Mouse (Mus musculus): ENCODE data around the gene Map4k4.

Map4k4 gene

DNA sequence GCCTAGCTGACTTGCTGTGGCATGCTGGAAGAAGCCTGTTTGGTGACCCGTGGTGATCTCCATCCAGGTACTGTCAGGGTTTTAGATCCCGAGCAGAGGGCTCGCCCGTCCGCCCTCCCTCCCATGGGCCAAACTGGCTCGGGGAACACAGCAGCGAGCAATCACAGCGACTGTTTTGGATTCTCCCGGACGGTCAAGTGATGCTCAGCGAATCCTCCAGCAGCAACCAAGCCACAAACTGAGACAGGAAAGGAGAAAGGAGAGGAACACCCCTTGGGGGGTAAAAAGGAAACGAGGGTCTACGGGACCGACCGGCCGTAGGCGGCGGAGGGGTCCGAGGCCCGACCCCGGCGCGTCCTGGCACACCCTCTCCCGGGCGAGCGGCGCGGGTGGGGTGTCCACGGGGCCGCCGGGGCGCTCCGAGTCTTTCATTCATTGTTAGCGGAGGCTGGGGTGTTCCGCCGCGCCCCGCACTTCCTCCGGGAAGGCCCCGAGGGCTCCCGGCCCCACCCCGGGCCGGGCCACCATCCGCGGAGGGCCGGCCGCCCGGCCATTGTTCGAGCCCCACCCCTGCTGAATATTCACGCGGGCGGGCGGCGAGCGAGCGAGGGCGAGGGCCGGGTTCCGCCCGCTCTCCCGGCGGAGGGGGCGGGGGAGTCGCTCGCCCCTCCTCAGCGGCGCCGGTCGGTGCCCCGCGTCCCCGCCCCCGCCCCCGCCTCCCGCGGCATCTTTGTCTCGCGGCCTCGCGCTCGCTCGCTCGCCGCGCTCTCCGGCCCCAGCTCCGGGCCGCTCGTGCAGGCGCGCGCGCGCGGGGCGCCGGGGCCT lies at the start of gene Map4k4:
Gene Map4k4 (plus strand): TSS at position 733 of the 825 bp plus-strand sequence.
- WGBS, result 2% methylated on average over 89 of the region's 97 CpGs

DNA sequence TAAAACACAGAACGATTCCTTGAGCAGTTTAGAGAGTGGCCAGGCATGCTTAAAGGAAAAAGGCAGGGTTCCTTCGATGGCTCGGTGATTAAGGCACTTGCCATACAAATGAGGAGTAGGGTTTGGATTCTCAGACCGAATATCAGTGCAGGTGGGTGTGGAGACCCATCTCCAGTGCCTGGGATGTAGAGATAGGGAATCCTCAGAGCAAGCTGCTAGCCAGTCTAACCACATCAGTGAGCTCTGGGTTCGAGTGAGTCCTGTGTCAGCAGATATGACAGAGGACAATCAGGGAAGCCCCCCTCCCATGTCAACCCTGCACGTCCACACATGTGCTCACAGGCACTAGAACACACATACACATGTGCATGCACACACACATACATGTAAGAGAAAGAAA lies 44.8 kb upstream of the Map4k4 start:
- WGBS, result 89% methylated on average over 6 of the region's 6 CpGs

DNA sequence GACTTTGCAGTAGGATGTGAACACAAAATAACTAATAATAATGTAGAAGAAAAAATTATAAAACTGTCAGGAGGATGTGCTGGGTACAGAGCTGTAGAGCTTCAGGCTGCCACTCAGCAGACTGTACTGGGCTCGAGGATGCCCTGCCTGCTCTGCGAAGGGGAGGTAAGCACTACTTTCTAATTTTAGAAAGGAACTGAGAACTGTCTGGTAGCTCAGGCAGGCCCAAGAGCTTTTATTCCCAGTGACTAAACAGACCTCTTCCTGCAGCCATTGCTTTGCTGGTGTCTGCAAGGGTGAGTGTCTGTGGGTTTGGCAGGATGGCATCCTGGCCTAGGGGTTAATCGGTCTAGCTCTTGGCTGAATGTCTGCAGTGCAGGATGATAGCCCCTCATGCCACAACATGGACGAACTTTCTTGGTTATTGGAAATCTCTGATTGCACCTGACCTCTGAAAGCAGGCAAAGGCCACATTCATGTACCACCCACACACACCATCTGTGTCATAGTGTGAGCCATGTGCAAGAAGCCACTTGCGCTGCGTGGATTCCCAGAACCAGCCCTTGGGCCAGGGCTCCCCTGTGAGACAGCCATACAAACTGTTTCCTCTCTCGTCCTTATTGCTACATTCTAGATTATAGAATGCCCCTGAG lies 43.8 kb upstream of the Map4k4 start:
- WGBS, result 65% methylated on average over 7 of the region's 7 CpGs

DNA sequence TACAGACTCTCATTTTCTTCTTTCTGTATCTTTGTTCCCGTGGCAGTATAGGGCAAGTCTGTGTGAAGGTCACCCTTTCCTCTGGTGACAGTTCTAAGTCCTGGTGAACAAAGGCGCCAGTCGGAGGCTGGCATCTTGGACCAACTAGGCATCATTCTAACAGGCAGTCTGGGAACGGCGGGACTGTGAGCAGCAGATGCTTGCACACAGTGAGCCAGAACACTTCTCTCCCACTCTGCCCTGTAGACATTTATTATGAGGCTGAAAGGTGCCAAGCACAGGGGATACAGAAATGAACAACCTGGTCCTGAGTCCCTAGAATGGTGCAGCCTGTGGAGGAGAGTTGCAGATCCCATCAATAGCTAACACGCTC lies 43.3 kb upstream of the Map4k4 start:
- 58% methylated on average over 6 of the region's 6 CpGs for WGBS

DNA sequence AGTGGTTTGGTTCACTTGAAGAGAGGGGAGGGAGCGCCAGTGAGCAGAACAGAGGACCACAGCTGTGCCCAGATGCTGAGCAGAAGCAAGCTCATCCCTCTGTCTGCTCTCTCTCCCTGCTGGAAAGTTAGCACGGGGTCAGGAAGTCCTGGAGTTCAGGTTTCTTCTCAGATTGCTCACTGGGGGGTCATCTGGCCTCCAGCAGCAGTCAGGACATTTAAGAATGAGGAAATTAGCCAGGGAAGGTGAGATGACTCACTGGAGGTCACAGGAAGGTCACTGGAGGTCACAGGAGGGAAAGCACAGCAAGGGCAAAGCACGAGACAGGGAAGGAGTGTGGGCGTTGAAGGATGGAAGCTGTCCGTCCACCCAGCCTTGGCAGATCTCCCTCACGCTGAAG lies 41.5 kb upstream of the Map4k4 start:
- 71% methylated on average over 6 of the region's 6 CpGs for WGBS

DNA sequence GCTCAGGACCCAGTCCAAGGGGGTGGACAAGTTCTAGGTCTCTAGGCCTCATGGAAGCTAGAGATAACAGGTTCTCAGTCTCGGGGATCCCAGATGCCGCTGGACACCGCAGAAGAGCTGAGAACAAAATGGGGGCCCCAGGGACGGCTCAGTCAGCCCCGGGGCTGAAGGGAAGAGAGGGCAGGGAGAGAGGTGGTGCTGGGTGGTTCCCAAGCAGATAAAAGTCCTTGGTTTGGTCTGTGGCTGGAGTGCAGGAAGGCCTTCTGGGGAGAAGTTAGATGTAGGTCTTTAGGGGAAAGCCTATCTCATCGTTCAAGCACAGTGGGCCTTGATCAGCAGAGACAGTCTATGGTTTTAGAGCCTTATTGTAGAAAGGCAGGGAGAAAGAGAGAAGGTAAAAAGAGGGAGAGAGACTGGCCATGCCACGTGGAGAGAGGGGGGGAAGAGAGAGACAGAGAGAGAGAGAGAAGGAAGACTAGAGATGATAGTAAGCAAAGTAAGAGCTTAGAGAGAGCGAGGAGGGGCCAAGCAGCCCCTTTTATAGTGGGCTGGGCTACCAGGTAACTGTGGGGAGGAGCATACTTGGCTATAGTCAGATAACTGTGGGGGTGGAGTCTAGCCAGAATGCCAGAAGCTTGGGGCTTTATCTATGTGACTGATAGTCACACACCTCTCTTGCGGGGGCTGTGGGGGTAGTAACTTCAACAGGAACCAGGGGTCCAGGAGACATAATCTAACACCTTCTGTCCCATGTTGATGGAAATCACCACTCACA lies 34.2 kb upstream of the Map4k4 start:
- 97% methylated on average over 9 of the region's 9 CpGs for WGBS

DNA sequence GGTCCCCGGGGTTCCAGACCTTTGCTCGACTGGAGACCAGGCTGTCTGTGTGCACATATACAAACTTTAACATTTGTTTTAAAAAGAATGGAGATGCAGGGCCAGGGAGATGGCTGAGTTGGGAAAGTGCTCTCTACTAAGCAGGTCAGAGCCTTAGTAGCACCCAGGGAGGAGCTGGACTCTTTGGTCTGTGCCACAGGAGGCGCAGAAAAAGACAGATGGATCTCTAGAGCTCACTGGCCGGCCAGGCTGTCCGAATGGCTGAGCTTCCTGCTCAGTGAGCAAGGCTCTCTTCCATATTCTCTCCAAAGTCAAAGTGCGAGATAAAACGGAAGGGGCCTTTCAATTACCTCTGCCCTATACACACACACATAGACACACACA lies 33.6 kb upstream of the Map4k4 start:
- 96% methylated on average over 7 of the region's 7 CpGs for WGBS

DNA sequence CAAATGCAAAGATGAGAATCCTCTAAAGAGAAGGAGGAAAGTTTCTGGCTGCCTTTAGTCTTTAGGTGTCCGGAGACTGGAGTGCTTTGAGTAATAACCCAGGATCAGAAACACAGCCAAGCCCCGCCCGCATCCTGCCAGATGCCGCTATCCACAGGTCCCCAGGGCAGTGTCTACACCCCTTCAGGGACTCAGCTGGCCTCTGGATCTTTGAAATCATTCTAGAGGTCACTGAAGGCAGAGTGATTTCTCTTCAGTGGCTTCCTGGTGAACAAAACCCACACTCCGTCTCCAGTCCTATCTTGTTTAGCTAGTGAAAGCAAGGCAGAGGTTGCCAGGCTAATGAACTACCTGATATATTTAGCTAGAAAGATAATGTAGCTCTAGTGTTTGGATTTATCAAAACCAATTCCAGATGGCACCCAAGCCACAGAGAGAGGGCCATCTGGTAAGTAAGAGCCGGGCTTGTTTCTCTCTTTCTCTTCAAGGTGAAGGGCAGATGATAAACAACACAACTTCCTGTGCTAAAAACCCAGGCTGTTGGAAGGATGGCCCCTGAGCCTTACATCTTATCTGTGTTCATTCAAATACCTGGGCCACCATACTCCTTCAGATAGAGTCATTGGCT lies 32.6 kb upstream of the Map4k4 start:
- 69% methylated on average over 6 of the region's 6 CpGs for WGBS

DNA sequence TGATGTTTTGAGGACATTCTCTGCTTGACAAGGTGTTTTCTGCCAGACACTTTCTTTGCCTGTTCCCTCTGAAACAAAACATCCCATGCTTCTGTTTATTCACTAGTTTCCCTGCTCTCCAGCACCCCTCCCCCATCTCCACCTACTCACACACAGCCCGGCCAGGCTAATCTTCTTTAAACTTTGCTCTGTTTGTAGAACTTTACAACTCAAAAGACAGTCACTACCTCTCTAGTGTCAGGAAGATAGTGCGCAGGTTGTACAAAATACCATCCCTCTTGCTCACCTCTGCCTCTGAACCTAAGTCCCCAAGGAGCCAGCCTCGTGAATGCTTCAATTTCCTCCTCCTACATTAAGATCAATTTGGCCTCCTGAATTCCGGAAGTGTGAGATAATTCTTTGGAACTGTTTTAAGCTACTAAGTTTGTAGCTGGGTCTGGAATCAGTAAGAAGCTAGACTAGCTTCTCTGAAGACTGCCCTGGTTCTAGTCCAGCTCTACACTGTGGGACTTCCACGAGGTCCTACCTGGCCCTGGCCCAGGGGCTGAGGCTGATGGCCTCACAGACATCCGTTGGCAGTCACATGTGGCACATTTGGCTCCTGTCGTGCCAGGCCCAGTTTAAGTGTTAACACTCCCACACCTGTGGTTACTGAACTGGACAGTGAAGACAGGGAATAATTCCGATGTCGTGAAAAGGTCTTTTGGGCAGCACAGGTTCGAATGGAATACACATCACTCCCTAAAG lies 31.7 kb upstream of the Map4k4 start:
- WGBS, result 75% methylated on average over 10 of the region's 10 CpGs

DNA sequence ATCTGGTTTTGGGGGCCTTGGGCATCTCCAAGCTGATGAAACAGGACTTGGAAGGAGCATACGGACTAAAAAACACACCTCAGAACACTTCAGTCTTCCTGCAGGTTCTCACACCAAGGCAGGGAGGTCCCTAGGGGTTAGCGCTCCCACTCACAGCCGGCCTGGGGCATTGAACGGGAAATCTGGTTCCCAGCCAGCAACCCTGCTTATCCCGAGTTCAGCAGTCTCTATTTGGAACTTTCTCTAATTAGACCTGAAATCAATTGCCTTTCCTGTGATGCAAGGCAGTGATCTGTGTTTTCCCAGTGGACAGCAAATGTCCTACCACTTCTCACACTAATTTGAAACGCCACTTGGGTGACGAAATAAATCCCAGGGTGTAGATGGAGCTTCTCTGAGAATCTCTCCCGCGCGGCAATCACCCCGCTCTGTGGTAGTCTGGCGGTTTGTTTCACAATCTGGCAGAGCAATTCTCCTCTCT lies 31.0 kb upstream of the Map4k4 start:
- 40% methylated on average over 12 of the region's 12 CpGs for WGBS

DNA sequence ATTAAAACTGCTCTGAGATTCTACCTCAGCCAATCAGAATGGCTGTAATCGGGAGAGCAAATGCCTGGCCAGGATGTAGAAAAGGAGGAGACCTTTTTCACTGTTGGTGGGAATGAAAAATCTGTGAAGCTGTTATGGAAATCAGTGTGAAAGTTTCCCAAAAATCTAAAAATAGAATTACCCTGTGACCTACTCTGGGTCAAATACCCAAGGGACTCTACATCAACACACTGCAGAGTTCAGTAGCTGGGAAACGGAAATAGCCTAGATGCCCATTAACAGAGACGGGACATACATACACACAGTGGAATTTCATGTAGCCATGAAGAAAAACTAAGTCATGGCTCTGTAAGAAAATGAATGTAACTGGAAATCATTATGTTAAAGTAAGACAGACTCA lies 22.7 kb upstream of the Map4k4 start:
- 76% methylated on average over 3 of the region's 3 CpGs for WGBS

DNA sequence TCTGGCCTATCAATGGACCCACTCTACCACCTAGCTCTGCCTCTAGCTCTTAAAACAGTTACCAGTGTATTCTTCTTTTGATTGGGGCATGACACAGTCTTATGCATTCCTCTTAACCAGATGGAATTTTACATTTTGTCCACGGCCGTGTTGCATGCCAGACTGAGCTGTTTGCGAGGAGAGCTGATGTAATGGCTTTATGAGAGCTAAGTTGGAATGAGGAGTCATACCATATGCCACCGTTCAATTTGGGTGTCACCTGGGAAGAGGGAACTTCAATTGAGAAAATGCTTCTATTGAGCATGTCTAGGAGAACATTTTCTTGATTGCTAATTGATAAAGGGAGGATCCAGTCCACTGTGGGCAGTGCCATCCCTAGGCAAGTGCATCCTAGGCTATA lies 18.2 kb upstream of the Map4k4 start:
- WGBS, result 79% methylated on average over 4 of the region's 4 CpGs

DNA sequence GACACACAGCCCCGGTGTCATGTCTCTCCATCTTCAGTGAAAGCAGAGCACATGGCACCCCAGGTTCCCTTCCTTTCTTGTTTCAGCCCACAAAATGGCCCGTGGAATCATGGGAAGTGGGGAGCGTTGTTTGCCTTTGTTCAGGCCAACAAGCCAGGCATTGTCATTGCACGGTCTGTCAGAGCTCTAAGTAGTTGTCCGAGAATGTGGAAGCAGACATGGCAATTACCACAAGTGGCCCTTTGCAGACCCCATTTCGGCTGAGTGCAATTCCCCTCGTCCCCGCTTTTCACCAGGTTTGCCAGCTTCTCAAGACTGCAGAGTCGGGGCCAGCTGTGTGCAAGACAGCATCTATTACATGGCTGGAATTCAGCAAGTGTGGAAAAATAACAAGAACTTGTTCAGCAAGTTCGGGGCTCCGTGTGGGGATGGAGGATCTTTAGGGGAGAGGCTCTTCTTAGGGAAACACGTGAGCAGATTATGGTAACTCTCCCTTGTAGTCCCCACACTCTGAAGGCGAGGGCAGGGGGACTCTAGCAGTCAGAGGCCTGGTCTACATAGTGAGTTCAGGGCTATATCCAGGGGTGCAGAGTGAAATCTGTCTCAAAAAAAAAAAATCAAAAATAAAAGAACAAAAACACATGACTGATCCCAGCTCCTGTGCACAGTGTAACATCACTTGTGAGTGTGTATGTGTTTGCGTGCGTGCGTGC lies 15.8 kb upstream of the Map4k4 start:
- WGBS, result 68% methylated on average over 16 of the region's 16 CpGs

DNA sequence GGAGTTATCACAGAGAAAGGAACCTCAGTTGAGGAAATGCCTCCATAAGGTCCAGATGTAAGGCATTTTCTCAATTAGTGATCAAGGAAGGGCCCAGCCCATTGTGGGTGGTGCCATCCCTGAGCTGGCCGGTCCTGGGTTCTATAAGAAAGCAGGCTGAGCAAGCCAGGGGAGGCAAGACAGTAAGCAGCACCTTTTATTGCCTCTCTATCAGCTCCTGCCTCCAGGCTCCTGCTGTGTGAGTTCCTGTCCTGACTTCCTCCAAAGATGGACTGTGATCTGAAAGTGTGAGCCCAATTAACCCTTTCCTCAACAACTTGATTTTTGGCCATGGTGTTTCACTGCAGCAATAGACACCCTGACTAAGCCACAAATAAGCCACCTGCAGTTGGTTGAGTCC lies 12.7 kb upstream of the Map4k4 start:
- 48% methylated on average over 1 of the region's 1 CpGs for WGBS

DNA sequence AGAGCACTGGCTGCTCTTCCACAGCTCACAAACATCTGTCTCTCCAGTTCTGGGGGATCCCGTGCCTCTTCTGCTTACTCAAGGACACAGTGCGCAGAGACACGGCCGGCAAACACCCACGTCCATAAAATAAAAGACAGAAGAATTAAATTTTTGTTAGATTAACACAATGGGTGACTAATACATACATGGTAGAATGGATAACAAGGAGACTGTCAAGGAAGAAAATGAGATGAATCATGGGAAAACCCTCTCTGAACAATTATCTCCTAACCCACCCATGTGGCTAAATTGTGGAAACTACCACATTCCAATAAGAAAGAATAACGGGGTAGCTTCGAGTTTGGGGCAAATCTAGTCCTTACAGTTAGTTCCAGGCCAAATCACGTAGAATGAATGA lies 11.3 kb upstream of the Map4k4 start:
- 91% methylated on average over 8 of the region's 8 CpGs for WGBS

DNA sequence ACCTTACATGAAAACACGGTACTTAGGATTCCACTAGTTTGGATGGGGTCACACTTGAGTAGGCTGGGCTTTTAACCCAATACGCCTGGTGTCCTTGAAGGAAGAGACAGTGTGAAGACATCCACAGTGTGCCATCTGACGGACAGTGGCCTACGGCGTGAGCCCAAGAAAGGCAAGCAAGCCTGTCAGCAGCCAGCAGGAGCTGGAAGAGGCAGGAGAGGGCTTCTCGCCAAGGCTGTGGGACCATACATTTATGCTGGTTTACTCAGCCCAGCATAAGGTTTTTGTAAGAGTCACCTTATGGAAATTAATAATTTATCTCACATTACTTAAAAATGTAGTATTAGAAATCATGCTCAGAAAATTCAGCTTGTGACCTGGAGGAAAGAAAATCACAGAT lies 10.7 kb upstream of the Map4k4 start:
- WGBS, result 97% methylated on average over 6 of the region's 6 CpGs

DNA sequence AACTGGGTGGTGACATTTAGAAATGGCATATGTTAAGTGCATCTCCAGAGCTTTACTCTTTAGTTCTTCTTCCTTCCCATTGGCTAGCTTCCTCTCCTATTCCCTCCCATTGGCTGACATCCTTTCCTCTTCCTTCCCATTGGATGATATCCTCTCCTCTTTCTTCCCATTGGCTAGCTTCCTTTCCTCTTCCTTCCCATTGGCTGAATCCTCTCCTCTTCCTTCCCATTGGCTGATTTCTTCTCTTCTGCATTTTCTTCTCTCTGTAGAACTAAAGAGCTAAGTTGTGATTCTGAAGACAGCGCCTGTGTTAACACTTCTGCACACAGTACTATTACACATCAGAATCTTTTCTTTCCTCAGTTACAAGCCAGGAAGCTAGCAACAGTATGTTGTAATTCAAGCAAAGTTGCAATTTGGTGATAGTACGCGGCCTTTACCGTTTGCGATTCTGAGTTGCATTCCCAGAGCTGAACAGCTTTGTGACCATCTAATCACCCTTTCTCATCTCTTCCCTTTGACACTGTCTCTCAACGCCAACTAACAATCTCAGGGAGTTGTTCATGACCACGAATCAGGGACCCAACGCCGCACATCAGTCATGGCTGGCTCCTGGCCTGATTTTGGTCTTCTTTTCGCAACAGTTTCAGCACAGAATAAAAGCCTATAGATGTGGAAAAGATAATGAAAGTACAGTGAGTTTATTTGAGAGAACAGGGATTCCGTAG lies 7.4 kb upstream of the Map4k4 start:
- WGBS, result 85% methylated on average over 11 of the region's 11 CpGs

DNA sequence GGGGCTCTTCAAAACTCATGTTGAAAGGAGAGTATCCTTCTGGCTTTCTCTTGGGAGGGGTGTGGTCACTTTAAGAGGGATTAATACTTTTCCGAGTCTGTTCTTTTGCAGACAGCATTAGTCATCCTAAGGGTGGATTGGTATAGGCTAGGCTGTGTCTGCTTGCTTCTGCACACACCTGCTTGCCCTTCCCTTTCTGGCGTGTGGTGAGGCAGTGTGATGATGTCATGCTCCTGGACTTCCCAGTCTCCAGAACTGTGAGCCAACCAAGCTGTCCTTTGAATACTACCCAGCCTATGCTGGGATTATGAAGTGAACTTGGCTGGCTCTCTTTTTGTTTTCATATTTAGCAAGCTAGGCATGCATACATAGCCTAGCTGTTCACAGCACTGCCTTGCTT lies 5.6 kb upstream of the Map4k4 start:
- WGBS, result 41% methylated on average over 2 of the region's 2 CpGs

DNA sequence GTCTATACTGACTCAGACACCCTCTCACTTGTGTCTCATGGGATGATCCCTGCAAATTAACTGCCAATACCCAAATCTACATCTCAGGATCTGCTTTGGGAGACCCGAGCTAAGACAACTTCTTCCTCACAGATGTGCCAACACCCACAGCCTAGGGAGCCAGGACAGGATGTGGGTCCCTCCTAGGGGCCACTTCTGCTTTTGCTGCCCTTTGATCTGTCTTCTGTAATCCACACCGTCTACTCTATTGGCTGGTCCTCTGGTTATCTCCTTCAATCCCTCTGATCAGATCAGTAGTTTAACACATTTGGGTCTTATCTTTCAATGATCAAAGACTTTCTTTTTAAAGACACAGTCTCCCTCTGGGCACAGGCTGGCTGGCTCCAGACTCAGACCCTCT lies 5.2 kb upstream of the Map4k4 start:
- WGBS, result 81% methylated on average over 2 of the region's 2 CpGs

DNA sequence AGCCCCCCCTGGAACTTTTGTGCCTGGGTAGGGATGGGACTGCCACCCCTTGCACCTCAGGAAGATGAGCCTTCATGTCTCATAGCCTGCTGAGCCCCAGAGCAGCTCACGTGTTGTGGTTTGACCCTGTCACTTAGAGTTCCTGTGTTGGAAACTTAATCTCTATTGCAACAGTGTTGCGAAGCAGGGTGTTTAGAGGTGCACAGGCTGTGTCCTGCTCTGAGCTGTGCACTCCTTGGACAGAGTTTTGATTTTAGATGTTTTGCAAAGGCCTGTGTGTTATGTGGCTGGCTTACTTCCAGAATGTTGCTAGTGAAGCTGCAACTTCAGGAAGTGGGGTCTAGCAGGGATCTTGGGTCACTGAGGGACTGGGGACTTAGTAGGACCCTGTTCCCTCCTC lies 4.1 kb upstream of the Map4k4 start:
- WGBS, result 85% methylated on average over 2 of the region's 2 CpGs
